Mouse (Mus musculus) liver, embryonic 14.5 days (tissue): ENCODE measurements around the gene Zdhhc17.

Experiments
- CTCF ChIP-seq: IDR thresholded peaks from 2 replicates; pipeline ENCODE4 v1.5.1; 2016; ENCODE audit warnings: antibody characterized with exemption, low read depth, control low read depth
- EP300 ChIP-seq: IDR thresholded peaks from 2 replicates; pipeline ENCODE4 v1.6.1; 2016; ENCODE audit warnings: antibody characterized with exemption, low read depth

- TF ChIP-seq CTCF (no peak), EP300 (no peak)
Observed at GRCm38 (mm10) chr10:111009113-111009640, 763 bp downstream of the Zdhhc17 start.
